Mouse (Mus musculus) myocyte (in vitro differentiated cells): ENCODE measurements around the gene Ptprs. TPM values are rescaled to one million over a fixed set of nuclear protein-coding genes. Genes with fewer than 3 reads are reported as not detected.

ENCODE experiments used
- H3K27me3 ChIP-seq: one replicate; pipeline ENCODE4 v1.6.1; 2011; ENCODE audit not compliant: control insufficient read depth, insufficient read depth, insufficient read length
- H3K36me3 ChIP-seq: one replicate; pipeline ENCODE4 v1.6.1; 2011; ENCODE audit not compliant: control insufficient read depth, insufficient read depth
- H3K4me2 ChIP-seq: one replicate; pipeline ENCODE4 v1.6.1; 2011; ENCODE audit warnings: low read depth, control low read depth
- H3K4me3 ChIP-seq: one replicate; pipeline ENCODE4 v1.5.1; 2011; ENCODE audit warnings: mild to moderate bottlenecking, control low read depth, moderate library complexity
- H3K79me2 ChIP-seq: one replicate; pipeline ENCODE4 v1.6.1; 2011; ENCODE audit not compliant: control insufficient read depth, insufficient read depth
- H3ac ChIP-seq: one replicate; pipeline ENCODE4 v1.6.1; 2011; ENCODE audit not compliant: control insufficient read depth, insufficient read length
- CEBPB ChIP-seq: IDR thresholded peaks from 2 replicates; pipeline ENCODE4 v1.6.1; 2011; ENCODE audit warnings: mild to moderate bottlenecking, moderate library complexity; ENCODE audit not compliant: poor library complexity, insufficient read depth, severe bottlenecking
- E2F4 ChIP-seq: IDR thresholded peaks from one replicate; pipeline ENCODE4 v1.6.1; 2011; ENCODE audit warnings: mild to moderate bottlenecking, control low read depth, moderate library complexity; ENCODE audit not compliant: insufficient read depth
- MAX ChIP-seq: IDR thresholded peaks from one replicate; pipeline ENCODE4 v1.6.1; 2011; ENCODE audit warnings: low read depth, mild to moderate bottlenecking, control low read depth
- MYOD1 ChIP-seq, 3 experiments: IDR thresholded peaks; one replicate each; pipeline ENCODE4 v1.6.1; 2011; ENCODE audit warnings: control low read depth in 2 of 3, low read depth in 2 of 3, mild to moderate bottlenecking in 2 of 3, moderate library complexity in 1 of 3; ENCODE audit not compliant: insufficient read length in 2 of 3, control insufficient read depth in 1 of 3
- MYOG ChIP-seq, 3 experiments: IDR thresholded peaks; one replicate each; pipeline ENCODE4 v1.6.1; 2011; ENCODE audit warnings: control low read depth in 2 of 3, low read depth in 2 of 3, mild to moderate bottlenecking in 2 of 3; ENCODE audit not compliant: insufficient read length in 2 of 3, control insufficient read depth in 1 of 3, insufficient read depth in 1 of 3
- POLR2A ChIP-seq: IDR thresholded peaks from one replicate; pipeline ENCODE4 v1.6.1; 2011; ENCODE audit warnings: low read depth, mild to moderate bottlenecking, control low read depth, moderate library complexity; ENCODE audit not compliant: insufficient read length
- POLR2AphosphoS2 ChIP-seq: IDR thresholded peaks from one replicate; pipeline ENCODE4 v1.6.1; 2011; ENCODE audit warnings: low read depth, control low read depth; ENCODE audit not compliant: insufficient read length
- REST ChIP-seq: IDR thresholded peaks from one replicate; pipeline ENCODE4 v1.6.1; 2011; ENCODE audit warnings: mild to moderate bottlenecking, control low read depth, moderate library complexity; ENCODE audit not compliant: insufficient read depth, insufficient read length
- SRF ChIP-seq: IDR thresholded peaks from one replicate; pipeline ENCODE4 v1.6.1; 2011; ENCODE audit warnings: low read depth; ENCODE audit not compliant: control insufficient read depth, insufficient read length
- TCF12 ChIP-seq: IDR thresholded peaks from one replicate; pipeline ENCODE4 v1.6.1; 2011; ENCODE audit warnings: mild to moderate bottlenecking, control low read depth; ENCODE audit not compliant: poor library complexity, insufficient read depth, severe bottlenecking
- TCF3 ChIP-seq: IDR thresholded peaks from one replicate; pipeline ENCODE4 v1.6.1; 2011; ENCODE audit warnings: low read depth, control low read depth; ENCODE audit not compliant: insufficient read length
- USF1 ChIP-seq: IDR thresholded peaks from one replicate; pipeline ENCODE4 v1.6.1; 2011; ENCODE audit warnings: low read depth, mild to moderate bottlenecking, control low read depth, moderate library complexity
- polyA plus RNA-seq: library from polyadenylated mRNA; unstranded; fragments of >200 nt; fragmentation: generic; extraction: Trizol; gene quantifications from one replicate; pipeline ENCODE4 v1.2.1, GENCODE M21; 2012; ENCODE audit warnings: missing spikeins

The Ptprs gene
- polyA plus RNA-seq: 116 TPM

DNA sequence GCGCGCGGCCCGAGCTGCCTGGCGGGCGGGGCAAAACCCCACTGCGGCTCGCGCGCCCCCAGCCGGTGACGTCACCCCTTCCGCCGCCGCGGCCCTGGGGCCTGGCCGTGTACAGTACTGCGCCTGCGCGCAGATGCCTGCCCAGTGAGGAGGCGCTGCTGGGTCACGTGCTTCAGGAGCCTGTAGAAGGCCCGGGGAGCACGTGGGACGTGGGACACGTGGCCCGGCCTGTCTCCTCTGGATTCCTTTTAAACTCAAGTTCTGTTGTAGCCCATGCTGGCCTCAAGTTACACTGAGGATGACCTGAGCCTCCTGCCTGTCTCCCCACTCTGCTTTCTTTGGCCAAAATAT is at the start of gene Ptprs:
Ptprs (minus strand) TSS at position 82 of the 351 bp plus-strand sequence.
- Histone ChIP-seq H3K4me3 (peak within 1 kb of the TSS; percentile 89), H3ac (peak within 1 kb of the TSS; percentile 61), H3K36me3 (no peaks in the 10 kb centered on the region), H3K79me2 (peaks cover 35% of the 10 kb centered on the region), H3K4me2 (peak within 1 kb of the TSS; percentile 81), H3K27me3 (no peaks in the 10 kb centered on the region)
- TF ChIP-seq SRF (peak; percentile 37), USF1 (peak; percentile 98), E2F4 (no peak), REST (no peak), MAX (peak; percentile 97), MYOG (IDR thresholded peaks at IDR 0.05; ENCODE audit: control insufficient read depth in 1 of 3, insufficient read depth in 1 of 3, insufficient read length in 2 of 3, low read depth in 2 of 3) (peak in 1 of 3 experiments; percentile 28), POLR2AphosphoS2 (no peak)

GRCm38 (mm10) chr17:56524943-56525342 is 48.7 kb upstream of the Ptprs start:
- Histone ChIP-seq H3K4me3 (no peak overlapping the region), H3K4me2 (no peak overlapping the region), H3K79me2 (no peaks in the 10 kb centered on the region), H3ac (no peak overlapping the region), H3K27me3 (peaks cover 5% of the 10 kb centered on the region), H3K36me3 (no peaks in the 10 kb centered on the region)
- TF ChIP-seq REST: no peak
- TF ChIP-seq E2F4: no peak

DNA sequence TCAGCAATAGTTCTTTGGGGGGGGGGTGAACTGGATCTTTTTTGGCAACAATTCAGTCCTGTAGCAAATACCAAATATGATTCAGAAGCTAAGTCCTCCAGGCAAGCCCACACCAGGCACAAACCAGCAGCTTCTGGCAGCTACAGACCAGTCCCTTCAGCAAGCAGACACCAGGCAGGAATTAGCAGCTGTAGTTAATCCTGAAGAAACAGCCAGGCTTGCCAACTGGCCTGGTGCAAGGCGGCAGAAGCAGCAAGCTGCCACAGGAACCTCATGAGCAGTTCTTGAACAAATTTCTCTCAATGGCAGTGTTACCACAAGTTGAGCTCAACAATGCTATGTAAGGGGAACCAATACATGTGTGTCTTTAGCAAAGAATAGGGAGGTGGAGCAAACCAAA is 46.5 kb upstream of the Ptprs start:
- Histone ChIP-seq H3K27me3 (peaks cover 5% of the 10 kb centered on the region), H3K79me2 (no peaks in the 10 kb centered on the region), H3ac (no peak overlapping the region), H3K36me3 (no peaks in the 10 kb centered on the region), H3K4me3 (no peak overlapping the region), H3K4me2 (no peak overlapping the region)
- TF ChIP-seq SRF: no peak
- peak in 1 of 3 experiments; percentile 37 for TF ChIP-seq MYOG (IDR thresholded peaks at IDR 0.05; ENCODE audit: control insufficient read depth in 1 of 3, insufficient read depth in 1 of 3, insufficient read length in 2 of 3, low read depth in 2 of 3)
- TF ChIP-seq USF1: no peak
- peak in 1 of 3 experiments; percentile 23 for TF ChIP-seq MYOD1 (IDR thresholded peaks at IDR 0.05; ENCODE audit: control insufficient read depth in 1 of 3, insufficient read length in 2 of 3, low read depth in 2 of 3)

DNA sequence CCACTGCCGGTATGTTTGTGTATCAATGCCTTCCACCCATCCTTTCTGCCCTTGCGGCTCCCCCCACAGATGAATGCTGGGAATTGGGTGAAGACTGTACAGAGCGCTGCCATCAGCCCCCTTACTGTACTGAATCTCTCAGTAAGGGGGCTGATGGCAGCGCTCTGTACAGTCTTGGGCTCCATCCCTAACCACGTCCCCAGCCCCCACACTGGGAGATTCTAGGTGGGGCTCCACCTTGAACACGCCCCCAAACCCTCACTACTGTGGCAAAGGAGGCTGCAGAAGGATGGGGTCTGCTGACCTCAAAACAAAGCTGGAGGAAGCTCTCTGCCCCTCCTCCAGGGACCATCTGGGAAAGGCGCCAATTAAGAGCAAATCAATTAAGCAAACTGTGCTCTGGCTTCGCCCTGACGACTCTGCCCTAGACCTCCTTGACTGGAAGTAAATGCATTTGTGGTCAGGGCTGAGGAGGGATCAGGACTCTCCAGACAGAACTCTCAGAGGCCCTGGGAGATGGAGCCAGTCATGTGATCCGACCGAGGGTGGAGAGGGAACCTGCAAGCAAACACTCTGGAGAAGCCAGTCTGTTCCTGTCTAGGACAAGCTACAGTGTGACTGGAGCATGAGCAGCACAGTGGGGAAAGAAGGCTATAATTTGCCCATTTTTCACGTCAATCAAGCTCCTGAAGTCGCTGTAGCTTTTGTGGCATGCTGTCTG is 39.6 kb upstream of the Ptprs start:
- H3K36me3 ChIP-seq: no peaks in the 10 kb centered on the region
- no peaks in the 10 kb centered on the region for H3K79me2 ChIP-seq
- peak overlapping the region; percentile 24 for H3K4me2 ChIP-seq
- no peak overlapping the region for H3ac ChIP-seq
- no peak for TF ChIP-seq REST
- TF ChIP-seq USF1: peak; percentile 7
- H3K27me3 ChIP-seq: peaks cover 23% of the 10 kb centered on the region
- H3K4me3 ChIP-seq: no peak overlapping the region

GRCm38 (mm10) chr17:56514916-56515315 is 38.6 kb upstream of the Ptprs start:
- no peak for TF ChIP-seq TCF3
- TF ChIP-seq POLR2A: no peak
- no peak for TF ChIP-seq REST
- no peak for TF ChIP-seq TCF12
- no peak for TF ChIP-seq SRF
- TF ChIP-seq POLR2AphosphoS2: no peak
- no peak for TF ChIP-seq MAX
- no peak for TF ChIP-seq MYOD1 (IDR thresholded peaks at IDR 0.05; ENCODE audit: control insufficient read depth in 1 of 3, insufficient read length in 2 of 3, low read depth in 2 of 3)
- no peak for TF ChIP-seq CEBPB
- TF ChIP-seq E2F4: no peak
- no peak for TF ChIP-seq USF1
- TF ChIP-seq MYOG (IDR thresholded peaks at IDR 0.05; ENCODE audit: control insufficient read depth in 1 of 3, insufficient read depth in 1 of 3, insufficient read length in 2 of 3, low read depth in 2 of 3): no peak
- peaks cover 23% of the 10 kb centered on the region for H3K27me3 ChIP-seq

DNA sequence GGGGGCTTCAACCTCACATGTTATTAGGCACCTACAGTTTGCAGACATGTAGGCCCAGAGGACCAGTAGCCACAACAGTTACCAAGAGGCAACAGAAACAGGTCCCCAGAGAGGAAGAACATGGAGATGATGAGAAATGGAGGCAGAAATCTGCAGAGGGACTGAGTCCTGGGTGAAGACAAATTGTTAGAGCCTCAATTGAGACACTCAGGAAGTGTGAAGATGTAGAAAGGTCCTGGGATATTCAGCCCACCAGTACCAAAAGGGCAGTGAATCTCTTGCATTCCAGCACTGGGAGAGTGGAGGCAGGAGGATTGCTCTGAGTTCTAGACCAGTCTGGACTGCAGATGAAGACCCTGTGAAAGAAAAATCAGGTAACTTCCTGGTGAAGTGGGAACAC is 38.0 kb upstream of the Ptprs start:
- no peak for TF ChIP-seq TCF12
- TF ChIP-seq CEBPB: no peak
- TF ChIP-seq E2F4: no peak
- TF ChIP-seq MYOD1 (IDR thresholded peaks at IDR 0.05; ENCODE audit: control insufficient read depth in 1 of 3, insufficient read length in 2 of 3, low read depth in 2 of 3): no peak
- H3K4me3 ChIP-seq: no peak overlapping the region
- H3K27me3 ChIP-seq: peaks cover 23% of the 10 kb centered on the region
- H3K4me2 ChIP-seq: no peak overlapping the region
- no peaks in the 10 kb centered on the region for H3K79me2 ChIP-seq
- no peaks in the 10 kb centered on the region for H3K36me3 ChIP-seq
- H3ac ChIP-seq: no peak overlapping the region

More at GRCm38 (mm10) chr17:56514916-56515315, 38.6 kb upstream of the Ptprs start:
- no peaks in the 10 kb centered on the region for H3K36me3 ChIP-seq
- H3ac ChIP-seq: no peak overlapping the region
- no peak overlapping the region for H3K4me3 ChIP-seq
- no peak overlapping the region for H3K4me2 ChIP-seq
- no peaks in the 10 kb centered on the region for H3K79me2 ChIP-seq
